Mouse (Mus musculus): ENCODE measurements at regions not wholly inside any gene's neighbourhood (a gene's known extent, or its start where the extent isn't known, plus 50 kb on each side); places are given as distances from the start of the nearest gene placed in this dataset. TPM values are rescaled to one million over a fixed set of nuclear protein-coding genes. Genes with fewer than 3 reads are reported as not detected.
"Not testable (repeated sequence)": the region's sequence is repeated elsewhere in the genome, so short reads cannot be mapped to it uniquely, and the experiment has no call there.

- DNase-seq (ENCODE audit: low spot score in 2 of 2), result no peak
Measured at GRCm38 (mm10) chr7:113694466-113694865, 71.3 kb upstream of the Spon1 start.

- DNase-seq (ENCODE audit: low spot score in 2 of 2), result no peak
Measured at GRCm38 (mm10) chr7:113705929-113706328, 59.9 kb upstream of the Spon1 start.

GRCm38 (mm10) chr7:113707596-113707995 lies 58.2 kb upstream of the Spon1 start:
- DNase-seq (ENCODE audit: low spot score in 2 of 2), result no peak

- DNase-seq (ENCODE audit: low spot score in 2 of 2), result no peak
Measured at GRCm38 (mm10) chr7:113710541-113711270, 55.1 kb upstream of the Spon1 start.

- DNase-seq (ENCODE audit: low spot score in 2 of 2), result not testable (repeated sequence)
Measured at GRCm38 (mm10) chr7:113711356-113711755, 54.4 kb upstream of the Spon1 start.

Small RNA genes in the stretch of these regions (microRNA-seq; reads per million reads assigned to microRNA genes)
- not detected for gene Gm23700
